Mouse (Mus musculus) ES-Bruce4 (cell line): Measurements from ENCODE around the gene Trim2.

Source experiments
- CTCF ChIP-seq: IDR thresholded peaks from one replicate; pipeline ENCODE4 v1.8.1; 2011; ENCODE audit warnings: low read depth, low read length
- EP300 ChIP-seq: IDR thresholded peaks from 2 replicates; pipeline ENCODE4 v1.6.1; 2011; ENCODE audit warnings: low read depth, low read length; ENCODE audit not compliant: insufficient read depth
- POLR2A ChIP-seq: IDR thresholded peaks from one replicate; pipeline ENCODE4 v1.8.1; 2011; ENCODE audit warnings: low read length; ENCODE audit not compliant: insufficient read depth

DNA sequence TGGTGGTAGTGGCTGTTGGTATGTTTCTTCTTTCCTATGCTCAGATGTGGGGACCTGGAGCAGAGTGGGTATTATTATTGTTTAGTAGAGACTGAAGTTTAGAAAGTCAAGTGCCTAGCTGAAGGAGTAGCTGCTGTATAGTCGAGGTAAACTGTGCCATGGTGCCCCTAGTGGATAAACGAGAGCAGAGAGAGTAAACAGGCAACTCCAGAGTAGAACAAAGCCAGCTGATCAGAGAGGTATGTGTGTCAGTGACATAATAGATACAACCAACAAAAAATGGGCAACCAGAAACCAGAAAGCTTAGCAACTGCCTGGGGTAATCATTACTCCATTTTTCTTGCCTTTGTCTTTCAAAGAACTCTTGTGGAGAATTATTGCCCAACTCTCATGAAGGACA, 81.7 kb downstream of the Trim2 start:
- TF ChIP-seq CTCF (no peak), EP300 (no peak), POLR2A (no peak)
